Mouse (Mus musculus): Measurements from ENCODE around the gene Hormad2. TPM values are rescaled to one million over a fixed set of nuclear protein-coding genes. Genes with fewer than 3 reads are reported as not detected.

Gene Hormad2
- polyA plus RNA-seq, 1 experiment from 2014 or later, result 0.56 TPM

DNA sequence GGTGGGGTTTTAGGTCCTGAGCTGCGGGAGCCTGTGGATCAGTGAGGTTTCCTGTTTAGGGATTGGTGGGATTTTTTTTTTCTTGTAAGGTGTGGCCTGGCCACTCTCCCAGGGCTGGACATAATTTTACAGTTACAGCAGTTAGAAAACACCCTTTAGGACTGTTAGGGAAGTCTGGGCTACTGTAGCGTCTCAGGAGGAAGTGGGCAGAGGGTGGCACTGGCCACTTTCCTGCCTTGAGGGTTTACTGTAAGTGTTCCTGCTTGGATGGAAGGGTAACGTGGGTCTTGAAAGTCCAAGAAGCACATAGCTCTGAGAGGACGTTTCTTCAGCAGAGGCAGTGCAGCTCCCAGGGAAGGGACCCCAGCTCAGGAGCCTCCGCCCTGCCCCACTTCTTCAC is 19.7 kb upstream of the Hormad2 start:
- Histone ChIP-seq H3K27ac (ENCODE audit: low read length) (no peak overlapping the region), H3K36me3 (ENCODE audit: control insufficient read depth, insufficient read depth) (no peaks in the 10 kb centered on the region), H3K4me1 (ENCODE audit: control insufficient read depth, insufficient read depth, low read length) (no peaks in the 10 kb centered on the region), H3K9me3 (replicated peaks; ENCODE audit: control insufficient read depth, low read length) (no peaks in the 10 kb centered on the region), H3K9ac (ENCODE audit: low read length) (no peak overlapping the region), H3K4me2 (ENCODE audit: low read depth, low read length) (no peak overlapping the region), H3K4me3 (ENCODE audit: low read length) (no peak overlapping the region), H3K27me3 (ENCODE audit: control insufficient read depth, insufficient read depth, low read length) (0 out of 2 replicates have a peak, but pooled peaks cover 5% of the 10 kb centered on the region)
- ATAC-seq (replicated peaks; ENCODE audit: extremely low read depth, insufficient read depth, low FRiP score), result no peak
- WGBS, result 43% methylated on average over 5 of the region's 5 CpGs

DNA sequence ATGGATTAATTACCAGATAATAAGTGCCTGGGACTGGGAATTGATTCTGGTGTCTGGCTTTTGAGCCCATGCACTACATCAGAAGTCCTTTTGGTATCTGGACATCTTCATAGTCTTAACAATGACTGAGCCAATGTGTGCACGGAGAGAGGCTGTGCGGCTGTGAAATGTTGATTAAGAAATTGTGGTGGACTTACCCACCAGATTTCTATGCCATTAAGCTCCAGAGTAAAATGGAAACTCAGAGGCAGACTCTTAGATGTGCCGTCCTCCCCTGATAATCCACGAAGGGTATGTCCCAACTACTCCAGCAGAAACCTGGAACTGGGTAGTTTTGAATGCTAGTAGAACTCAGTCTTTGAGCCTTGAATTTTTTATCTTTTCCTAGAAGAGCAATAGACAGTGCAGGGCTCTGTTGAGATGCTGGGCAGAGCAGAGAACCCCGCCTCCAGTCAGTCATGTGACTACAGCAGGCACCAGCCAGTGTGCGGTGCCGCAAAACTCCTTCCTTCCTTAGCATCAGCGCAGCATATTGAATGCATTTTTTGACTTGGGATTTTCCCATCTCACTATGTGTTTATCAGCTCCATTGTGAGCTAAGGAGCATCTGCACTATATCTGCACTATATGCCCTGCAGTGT is 14.1 kb upstream of the Hormad2 start:
- Histone ChIP-seq H3K27ac (ENCODE audit: low read length) (no peak overlapping the region), H3K9me3 (replicated peaks; ENCODE audit: control insufficient read depth, low read length) (no peaks in the 10 kb centered on the region), H3K4me3 (ENCODE audit: low read length) (no peak overlapping the region), H3K9ac (ENCODE audit: low read length) (no peak overlapping the region), H3K27me3 (ENCODE audit: control insufficient read depth, insufficient read depth, low read length) (0 out of 2 replicates have a peak, but pooled peaks cover 3% of the 10 kb centered on the region), H3K36me3 (ENCODE audit: control insufficient read depth, insufficient read depth) (no peaks in the 10 kb centered on the region), H3K4me1 (ENCODE audit: control insufficient read depth, insufficient read depth, low read length) (no peaks in the 10 kb centered on the region; the same call in 1 of the 2 replicates), H3K4me2 (ENCODE audit: low read depth, low read length) (no peak overlapping the region)
- ATAC-seq (replicated peaks; ENCODE audit: extremely low read depth, insufficient read depth, low FRiP score), result no peak
- WGBS, result 73% methylated on average over 8 of the region's 8 CpGs

DNA sequence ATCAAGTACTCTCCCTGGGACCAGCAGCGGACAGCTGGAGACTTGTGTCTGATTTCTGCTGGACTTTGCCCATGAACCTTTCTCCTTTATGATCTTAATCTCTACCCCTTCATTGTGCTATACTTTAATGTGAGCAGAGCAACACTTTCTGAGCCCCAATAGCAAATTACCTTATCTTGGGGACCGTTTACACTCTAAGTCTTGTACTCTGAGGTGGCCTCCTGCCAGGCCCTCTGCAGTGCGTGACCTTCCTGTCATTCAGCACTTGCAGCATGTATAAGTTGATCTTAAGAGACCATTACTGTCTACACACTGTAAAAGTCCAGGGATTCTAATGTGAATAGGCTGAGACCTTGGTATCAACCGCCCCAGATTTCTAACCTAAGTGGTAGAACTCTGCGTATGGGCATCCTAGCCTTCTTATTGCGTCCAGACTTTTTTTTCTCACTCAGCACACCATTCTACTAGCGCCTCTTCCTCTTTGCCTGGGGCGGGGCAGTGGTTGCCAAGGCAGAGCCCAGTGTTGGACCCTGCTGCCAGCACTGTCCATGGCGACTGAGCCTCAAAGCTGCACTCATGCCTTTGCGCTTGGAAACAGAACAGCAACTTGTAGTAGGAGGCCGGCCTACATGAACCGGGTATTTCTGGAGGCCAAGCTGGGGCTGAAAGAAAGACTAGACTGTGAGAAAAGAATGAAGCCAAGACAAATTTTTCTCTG is 11.7 kb upstream of the Hormad2 start:
- Histone ChIP-seq H3K4me3 (ENCODE audit: low read length) (no peak overlapping the region), H3K27me3 (ENCODE audit: control insufficient read depth, insufficient read depth, low read length) (no peaks in the 10 kb centered on the region), H3K27ac (ENCODE audit: low read length) (no peak overlapping the region), H3K4me1 (ENCODE audit: control insufficient read depth, insufficient read depth, low read length) (no peaks in the 10 kb centered on the region; the same call in 1 of the 2 replicates), H3K9me3 (replicated peaks; ENCODE audit: control insufficient read depth, low read length) (no peaks in the 10 kb centered on the region), H3K9ac (ENCODE audit: low read length) (no peak overlapping the region), H3K4me2 (ENCODE audit: low read depth, low read length) (no peak overlapping the region), H3K36me3 (ENCODE audit: control insufficient read depth, insufficient read depth) (no peaks in the 10 kb centered on the region)
- no peak for ATAC-seq (replicated peaks; ENCODE audit: extremely low read depth, insufficient read depth, low FRiP score)
- 63% methylated on average over 12 of the region's 12 CpGs for WGBS

DNA sequence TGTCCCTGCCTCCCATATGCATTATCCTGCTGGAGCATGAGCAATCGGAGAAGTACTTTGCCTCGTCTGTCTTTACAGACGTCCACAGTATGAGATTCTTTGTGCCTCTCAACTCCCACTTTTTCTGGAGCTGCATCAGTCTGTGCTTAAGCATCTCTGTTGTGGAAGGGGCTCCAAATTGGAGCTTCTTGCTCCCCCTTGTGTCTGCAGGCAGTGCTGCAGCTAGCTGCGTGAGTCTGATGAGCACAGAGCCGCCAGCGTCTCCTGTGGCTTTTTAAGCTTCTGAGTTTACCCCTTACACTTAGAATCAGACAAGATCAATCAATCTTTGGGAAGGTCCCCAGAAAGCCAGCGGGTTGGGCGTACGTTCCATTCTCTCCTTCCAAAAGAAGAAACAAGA is 10.2 kb upstream of the Hormad2 start:
- WGBS, result 24% methylated on average over 9 of the region's 9 CpGs
- Histone ChIP-seq H3K36me3 (ENCODE audit: control insufficient read depth, insufficient read depth) (no peaks in the 10 kb centered on the region), H3K4me1 (ENCODE audit: control insufficient read depth, insufficient read depth, low read length) (no peaks in the 10 kb centered on the region; the same call in 1 of the 2 replicates), H3K4me2 (ENCODE audit: low read depth, low read length) (no peak overlapping the region), H3K9ac (ENCODE audit: low read length) (no peak overlapping the region), H3K27me3 (ENCODE audit: control insufficient read depth, insufficient read depth, low read length) (no peaks in the 10 kb centered on the region), H3K4me3 (ENCODE audit: low read length) (no peak overlapping the region), H3K9me3 (replicated peaks; ENCODE audit: control insufficient read depth, low read length) (no peaks in the 10 kb centered on the region), H3K27ac (ENCODE audit: low read length) (no peak overlapping the region)
- ATAC-seq (replicated peaks; ENCODE audit: extremely low read depth, insufficient read depth, low FRiP score), result no peak

DNA sequence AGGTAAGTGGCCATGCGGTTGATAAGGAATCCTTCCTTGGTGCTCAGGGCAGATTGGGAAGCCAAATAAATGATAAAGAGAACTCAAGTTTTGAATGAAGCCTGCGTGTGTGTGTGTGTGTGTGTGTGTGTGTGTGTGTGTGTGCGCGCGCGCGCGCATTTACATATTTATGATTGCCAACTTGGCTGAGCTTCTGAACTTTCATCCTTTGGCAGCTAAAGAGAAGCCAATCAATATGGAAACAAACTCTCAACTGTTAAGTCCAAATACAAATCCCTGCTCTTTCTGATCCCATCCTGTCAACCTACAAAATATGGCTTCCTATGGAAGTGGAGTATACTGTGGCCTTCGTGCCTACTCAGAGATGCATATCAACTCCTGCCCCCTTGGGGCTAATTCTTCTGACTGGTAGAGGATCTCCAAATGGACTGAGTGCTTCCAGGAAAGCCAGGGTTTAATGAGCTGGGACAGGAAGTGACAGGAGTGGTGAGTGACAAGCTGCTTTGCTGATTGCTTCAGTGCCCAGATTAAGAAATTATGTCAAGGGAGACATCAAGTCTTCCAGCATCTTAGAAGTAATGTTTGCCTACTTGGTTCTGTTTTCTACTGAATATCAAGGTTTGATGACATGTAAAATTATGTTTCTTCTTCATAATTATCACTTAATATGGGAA is 5.4 kb upstream of the Hormad2 start:
- ATAC-seq (replicated peaks; ENCODE audit: extremely low read depth, insufficient read depth, low FRiP score), result no peak
- no peaks in the 10 kb centered on the region for H3K27me3 ChIP-seq (ENCODE audit: control insufficient read depth, insufficient read depth, low read length)
- no peaks in the 10 kb centered on the region for H3K36me3 ChIP-seq (ENCODE audit: control insufficient read depth, insufficient read depth)
- H3K9ac ChIP-seq (ENCODE audit: low read length), result no peak overlapping the region
- H3K4me2 ChIP-seq (ENCODE audit: low read depth, low read length), result no peak overlapping the region
- WGBS, result 88% methylated on average over 9 of the region's 9 CpGs
- H3K4me3 ChIP-seq (ENCODE audit: low read length), result no peak overlapping the region
- no peak overlapping the region for H3K27ac ChIP-seq (ENCODE audit: low read length)
- H3K4me1 ChIP-seq (ENCODE audit: control insufficient read depth, insufficient read depth, low read length), result no peaks in the 10 kb centered on the region
- no peaks in the 10 kb centered on the region for H3K9me3 ChIP-seq (replicated peaks; ENCODE audit: control insufficient read depth, low read length)

DNA sequence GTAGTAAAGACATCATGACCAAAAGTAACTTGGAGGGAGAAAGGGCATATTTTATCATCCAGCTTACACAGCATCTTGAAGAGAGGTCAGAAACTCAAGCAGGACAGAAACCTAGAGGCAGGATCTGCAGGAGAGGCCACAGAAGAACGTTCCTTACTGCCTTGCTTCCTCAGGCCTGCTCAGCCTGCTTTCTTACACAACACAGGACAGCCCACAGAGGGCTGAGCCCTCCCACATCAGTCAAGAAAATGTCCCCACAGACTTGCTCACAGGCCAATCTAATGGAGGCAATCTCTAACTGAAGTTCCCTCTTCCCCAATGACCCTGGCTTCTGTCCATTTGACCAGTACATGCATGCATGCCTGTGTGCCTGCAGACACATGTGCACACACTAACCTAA is 1.4 kb upstream of the Hormad2 start:
- no peaks in the 10 kb centered on the region for H3K4me1 ChIP-seq (ENCODE audit: control insufficient read depth, insufficient read depth, low read length)
- H3K4me2 ChIP-seq (ENCODE audit: low read depth, low read length), result no peak overlapping the region
- no peaks in the 10 kb centered on the region for H3K27me3 ChIP-seq (ENCODE audit: control insufficient read depth, insufficient read depth, low read length)
- WGBS, result 45% methylated on average over 1 of the region's 1 CpGs
- no peak overlapping the region for H3K4me3 ChIP-seq (ENCODE audit: low read length)
- H3K27ac ChIP-seq (ENCODE audit: low read length), result no peak overlapping the region
- no peaks in the 10 kb centered on the region for H3K36me3 ChIP-seq (ENCODE audit: control insufficient read depth, insufficient read depth)
- ATAC-seq (replicated peaks; ENCODE audit: extremely low read depth, insufficient read depth, low FRiP score), result no peak
- H3K9me3 ChIP-seq (replicated peaks; ENCODE audit: control insufficient read depth, low read length), result no peaks in the 10 kb centered on the region
- H3K9ac ChIP-seq (ENCODE audit: low read length), result no peak overlapping the region

DNA sequence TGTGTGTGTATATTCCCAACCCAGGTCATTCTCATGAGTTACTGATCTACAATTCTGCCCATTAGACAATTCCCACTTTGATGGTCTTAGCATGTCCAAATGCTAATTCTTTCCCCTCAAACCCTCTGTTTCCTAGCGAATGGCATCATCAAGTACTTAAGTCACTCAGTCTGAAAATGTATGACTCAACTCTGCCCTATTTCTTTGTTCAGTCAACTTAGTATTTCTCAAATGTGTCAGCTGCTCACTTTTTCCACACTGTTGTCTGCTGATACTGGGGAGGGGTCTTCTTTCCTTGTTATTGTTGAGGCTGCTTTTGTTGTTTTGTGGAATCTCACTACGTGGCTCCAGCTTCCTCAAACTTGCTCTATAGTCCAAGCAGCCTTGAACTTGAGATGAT is 2.7 kb downstream of the Hormad2 start:
- no peak for ATAC-seq (replicated peaks; ENCODE audit: extremely low read depth, insufficient read depth, low FRiP score)
- Histone ChIP-seq H3K36me3 (ENCODE audit: control insufficient read depth, insufficient read depth) (no peaks in the 10 kb centered on the region), H3K9me3 (replicated peaks; ENCODE audit: control insufficient read depth, low read length) (no peaks in the 10 kb centered on the region), H3K4me1 (ENCODE audit: control insufficient read depth, insufficient read depth, low read length) (no peaks in the 10 kb centered on the region), H3K4me2 (ENCODE audit: low read depth, low read length) (no peak overlapping the region), H3K27ac (ENCODE audit: low read length) (no peak overlapping the region), H3K4me3 (ENCODE audit: low read length) (no peak overlapping the region), H3K9ac (ENCODE audit: low read length) (no peak overlapping the region), H3K27me3 (ENCODE audit: control insufficient read depth, insufficient read depth, low read length) (no peaks in the 10 kb centered on the region)
- 55% methylated on average over 2 of the region's 2 CpGs for WGBS

DNA sequence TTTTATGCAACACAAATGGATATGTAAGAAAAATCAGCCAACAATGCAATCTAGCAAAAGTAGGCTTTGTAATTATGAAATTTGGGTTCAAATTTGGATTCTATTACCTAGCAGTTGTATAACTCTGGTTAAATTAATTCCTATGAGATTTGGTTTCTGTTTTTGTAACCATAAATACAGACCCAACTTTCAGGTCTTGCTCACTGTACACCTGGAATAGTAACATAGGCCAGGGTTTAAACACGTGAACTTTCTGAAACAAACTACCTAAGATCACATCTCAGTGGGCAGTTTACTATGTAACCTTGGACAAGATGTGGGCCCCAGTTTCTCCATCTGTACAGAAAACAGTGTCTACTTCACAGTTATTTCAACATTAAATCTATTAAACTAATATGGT is 3.6 kb downstream of the Hormad2 start:
- Histone ChIP-seq H3K4me1 (ENCODE audit: control insufficient read depth, insufficient read depth, low read length) (no peaks in the 10 kb centered on the region), H3K9me3 (replicated peaks; ENCODE audit: control insufficient read depth, low read length) (no peaks in the 10 kb centered on the region), H3K4me2 (ENCODE audit: low read depth, low read length) (no peak overlapping the region), H3K27me3 (ENCODE audit: control insufficient read depth, insufficient read depth, low read length) (no peaks in the 10 kb centered on the region), H3K36me3 (ENCODE audit: control insufficient read depth, insufficient read depth) (no peaks in the 10 kb centered on the region), H3K9ac (ENCODE audit: low read length) (no peak overlapping the region), H3K27ac (ENCODE audit: low read length) (no peak overlapping the region), H3K4me3 (ENCODE audit: low read length) (no peak overlapping the region)
- 76% methylated on average over 1 of the region's 1 CpGs for WGBS
- no peak for ATAC-seq (replicated peaks; ENCODE audit: extremely low read depth, insufficient read depth, low FRiP score)

DNA sequence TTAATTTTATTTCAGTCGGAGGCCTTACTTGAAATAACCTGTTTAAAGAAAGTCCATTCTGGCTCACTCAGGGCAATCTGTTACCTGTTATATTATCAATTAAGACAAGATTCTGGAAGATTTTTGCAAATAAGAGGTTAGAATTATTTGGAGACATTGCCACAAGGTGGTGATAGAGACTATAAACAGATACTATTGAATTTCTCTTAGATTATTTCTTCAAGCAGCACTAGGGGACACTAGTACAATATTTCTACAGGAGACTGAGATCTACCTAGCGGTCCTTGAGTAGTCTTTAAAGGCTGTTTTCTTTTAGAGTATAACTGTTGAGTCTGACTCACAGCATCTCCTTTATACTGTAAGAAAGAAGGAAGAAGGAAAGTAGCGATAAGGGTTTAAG is 4.3 kb downstream of the Hormad2 start:
- Histone ChIP-seq H3K9ac (ENCODE audit: low read length) (no peak overlapping the region), H3K27ac (ENCODE audit: low read length) (no peak overlapping the region), H3K4me3 (ENCODE audit: low read length) (no peak overlapping the region), H3K36me3 (ENCODE audit: control insufficient read depth, insufficient read depth) (no peaks in the 10 kb centered on the region), H3K27me3 (ENCODE audit: control insufficient read depth, insufficient read depth, low read length) (no peaks in the 10 kb centered on the region), H3K9me3 (replicated peaks; ENCODE audit: control insufficient read depth, low read length) (no peaks in the 10 kb centered on the region), H3K4me1 (ENCODE audit: control insufficient read depth, insufficient read depth, low read length) (no peaks in the 10 kb centered on the region), H3K4me2 (ENCODE audit: low read depth, low read length) (no peak overlapping the region)
- 71% methylated on average over 3 of the region's 3 CpGs for WGBS
- ATAC-seq (replicated peaks; ENCODE audit: extremely low read depth, insufficient read depth, low FRiP score), result no peak

Data from heart, embryonic 16.5 days (tissue).